Mouse (Mus musculus): ENCODE results near the gene Myo1h. TPM values are rescaled to one million over a fixed set of nuclear protein-coding genes. Genes with fewer than 3 reads are reported as not detected.
A peak's percentile ranks its signal among the peaks of the same experiment; 100 is the strongest.

Myo1h gene
- polyA plus RNA-seq, 1 experiment from 2014 or later = 4.6 TPM

- H3K27ac ChIP-seq (ENCODE audit: low read depth) = no peak overlapping the region
- no peaks in the 10 kb centered on the region for H3K4me1 ChIP-seq (replicated peaks; ENCODE audit: control insufficient read depth, insufficient read depth, low read length)
- H3K9ac ChIP-seq (ENCODE audit: low read length) = no peak overlapping the region
- 87% methylated on average over 7 of the region's 7 CpGs for WGBS
- no peak for ATAC-seq (replicated peaks; ENCODE audit: low FRiP score, low TSS enrichment, low read depth)
- no peaks in the 10 kb centered on the region for H3K27me3 ChIP-seq (replicated peaks; ENCODE audit: control insufficient read depth, insufficient read depth, low read length)
- no peak for DNase-seq (ENCODE audit: low spot score)
- no peak overlapping the region for H3K4me2 ChIP-seq (ENCODE audit: low read length)
- H3K4me3 ChIP-seq (ENCODE audit: low read depth, low read length) = no peak overlapping the region
- H3K36me3 ChIP-seq (ENCODE audit: control insufficient read depth, insufficient read depth, low read length) = no peaks in the 10 kb centered on the region
- no peaks in the 10 kb centered on the region for H3K9me3 ChIP-seq (ENCODE audit: control insufficient read depth, low read length)
Measured at GRCm38 (mm10) chr5:114343612-114344011, 54.6 kb downstream of the Myo1h start.

GRCm38 (mm10) chr5:114345538-114345937, 56.6 kb downstream of the Myo1h start:
- no peak overlapping the region for H3K4me3 ChIP-seq (ENCODE audit: low read depth, low read length)
- WGBS = 54% methylated on average over 3 of the region's 3 CpGs
- DNase-seq (ENCODE audit: low spot score) (no peak), ATAC-seq (replicated peaks; ENCODE audit: low FRiP score, low TSS enrichment, low read depth) (no peak)
- no peaks in the 10 kb centered on the region for H3K36me3 ChIP-seq (ENCODE audit: control insufficient read depth, insufficient read depth, low read length)
- H3K4me2 ChIP-seq (ENCODE audit: low read length) = no peak overlapping the region
- H3K27ac ChIP-seq (ENCODE audit: low read depth) = no peak overlapping the region
- no peaks in the 10 kb centered on the region for H3K27me3 ChIP-seq (replicated peaks; ENCODE audit: control insufficient read depth, insufficient read depth, low read length)
- no peaks in the 10 kb centered on the region for H3K9me3 ChIP-seq (ENCODE audit: control insufficient read depth, low read length)
- no peaks in the 10 kb centered on the region for H3K4me1 ChIP-seq (replicated peaks; ENCODE audit: control insufficient read depth, insufficient read depth, low read length)
- no peak overlapping the region for H3K9ac ChIP-seq (ENCODE audit: low read length)

GRCm38 (mm10) chr5:114347005-114347404, 58.0 kb downstream of the Myo1h start:
- no peak for DNase-seq (ENCODE audit: low spot score)
- no peaks in the 10 kb centered on the region for H3K4me1 ChIP-seq (replicated peaks; ENCODE audit: control insufficient read depth, insufficient read depth, low read length)
- 86% methylated on average over 10 of the region's 10 CpGs for WGBS
- no peak overlapping the region for H3K4me3 ChIP-seq (ENCODE audit: low read depth, low read length)
- no peak overlapping the region for H3K4me2 ChIP-seq (ENCODE audit: low read length)
- no peaks in the 10 kb centered on the region for H3K36me3 ChIP-seq (ENCODE audit: control insufficient read depth, insufficient read depth, low read length)
- ATAC-seq (replicated peaks; ENCODE audit: low FRiP score, low TSS enrichment, low read depth) = no peak
- H3K9ac ChIP-seq (ENCODE audit: low read length) = no peak overlapping the region
- H3K27me3 ChIP-seq (replicated peaks; ENCODE audit: control insufficient read depth, insufficient read depth, low read length) = no peaks in the 10 kb centered on the region
- H3K27ac ChIP-seq (ENCODE audit: low read depth) = no peak overlapping the region
- no peaks in the 10 kb centered on the region for H3K9me3 ChIP-seq (ENCODE audit: control insufficient read depth, low read length)

GRCm38 (mm10) chr5:114351490-114351889, 62.5 kb downstream of the Myo1h start:
- Histone ChIP-seq H3K9me3 (ENCODE audit: control insufficient read depth, low read length) (no peaks in the 10 kb centered on the region), H3K4me2 (ENCODE audit: low read length) (no peak overlapping the region), H3K9ac (ENCODE audit: low read length) (no peak overlapping the region), H3K36me3 (ENCODE audit: control insufficient read depth, insufficient read depth, low read length) (no peaks in the 10 kb centered on the region), H3K4me1 (replicated peaks; ENCODE audit: control insufficient read depth, insufficient read depth, low read length) (no peaks in the 10 kb centered on the region), H3K4me3 (ENCODE audit: low read depth, low read length) (no peak overlapping the region), H3K27me3 (replicated peaks; ENCODE audit: control insufficient read depth, insufficient read depth, low read length) (no peaks in the 10 kb centered on the region), H3K27ac (ENCODE audit: low read depth) (no peak overlapping the region)
- DNase-seq (ENCODE audit: low spot score) (no peak), ATAC-seq (replicated peaks; ENCODE audit: low FRiP score, low TSS enrichment, low read depth) (no peak)
- WGBS = 63% methylated on average over 10 of the region's 10 CpGs

GRCm38 (mm10) chr5:114356250-114356935, 67.4 kb downstream of the Myo1h start:
- no peak for DNase-seq (ENCODE audit: low spot score)
- ATAC-seq (replicated peaks; ENCODE audit: low FRiP score, low TSS enrichment, low read depth) = peak; percentile 78; the same call in 1 of the 2 replicates
- 17% methylated on average over 7 of the region's 7 CpGs for WGBS
- H3K4me1 ChIP-seq (replicated peaks; ENCODE audit: control insufficient read depth, insufficient read depth, low read length) = peaks cover 22% of the 10 kb centered on the region
- peak overlapping the region; percentile 38 for H3K4me2 ChIP-seq (ENCODE audit: low read length)
- peak overlapping the region; percentile 89 for H3K27ac ChIP-seq (ENCODE audit: low read depth)
- H3K27me3 ChIP-seq (replicated peaks; ENCODE audit: control insufficient read depth, insufficient read depth, low read length) = no peaks in the 10 kb centered on the region
- H3K9me3 ChIP-seq (ENCODE audit: control insufficient read depth, low read length) = no peaks in the 10 kb centered on the region
- 0 out of 2 replicates have a peak overlapping the region, but pooled peaks have one; percentile 3 for H3K4me3 ChIP-seq (ENCODE audit: low read depth, low read length)
- H3K9ac ChIP-seq (ENCODE audit: low read length) = 0 out of 2 replicates have a peak overlapping the region, but pooled peaks have one; percentile 8
- H3K36me3 ChIP-seq (ENCODE audit: control insufficient read depth, insufficient read depth, low read length) = peaks cover 14% of the 10 kb centered on the region; the same call in 1 of the 2 replicates

GRCm38 (mm10) chr5:114356936-114357751, 68.2 kb downstream of the Myo1h start:
- 35% methylated on average over 23 of the region's 23 CpGs for WGBS
- ATAC-seq (replicated peaks; ENCODE audit: low FRiP score, low TSS enrichment, low read depth) (peak; percentile 77), DNase-seq (ENCODE audit: low spot score) (peak; percentile 91)
- Histone ChIP-seq H3K9me3 (ENCODE audit: control insufficient read depth, low read length) (no peaks in the 10 kb centered on the region), H3K4me3 (ENCODE audit: low read depth, low read length) (0 out of 2 replicates have a peak overlapping the region, but pooled peaks have one; percentile 3), H3K4me1 (replicated peaks; ENCODE audit: control insufficient read depth, insufficient read depth, low read length) (peaks cover 22% of the 10 kb centered on the region), H3K36me3 (ENCODE audit: control insufficient read depth, insufficient read depth, low read length) (peaks cover 22% of the 10 kb centered on the region; the same call in 1 of the 2 replicates), H3K4me2 (ENCODE audit: low read length) (peak overlapping the region; percentile 38), H3K27ac (ENCODE audit: low read depth) (peak overlapping the region; percentile 89), H3K27me3 (replicated peaks; ENCODE audit: control insufficient read depth, insufficient read depth, low read length) (no peaks in the 10 kb centered on the region), H3K9ac (ENCODE audit: low read length) (0 out of 2 replicates have a peak overlapping the region, but pooled peaks have one; percentile 8)

GRCm38 (mm10) chr5:114358833-114359232, 69.9 kb downstream of the Myo1h start:
- no peak overlapping the region for H3K4me3 ChIP-seq (ENCODE audit: low read depth, low read length)
- no peaks in the 10 kb centered on the region for H3K27me3 ChIP-seq (replicated peaks; ENCODE audit: control insufficient read depth, insufficient read depth, low read length)
- DNase-seq (ENCODE audit: low spot score) (no peak), ATAC-seq (replicated peaks; ENCODE audit: low FRiP score, low TSS enrichment, low read depth) (no peak)
- H3K9ac ChIP-seq (ENCODE audit: low read length) = no peak overlapping the region
- H3K4me2 ChIP-seq (ENCODE audit: low read length) = peak overlapping the region; percentile 3; the same call in 1 of the 2 replicates
- WGBS = 66% methylated on average over 10 of the region's 10 CpGs
- H3K9me3 ChIP-seq (ENCODE audit: control insufficient read depth, low read length) = no peaks in the 10 kb centered on the region
- H3K4me1 ChIP-seq (replicated peaks; ENCODE audit: control insufficient read depth, insufficient read depth, low read length) = peaks cover 22% of the 10 kb centered on the region
- peak overlapping the region; percentile 81 for H3K27ac ChIP-seq (ENCODE audit: low read depth)
- H3K36me3 ChIP-seq (ENCODE audit: control insufficient read depth, insufficient read depth, low read length) = peaks cover 39% of the 10 kb centered on the region

GRCm38 (mm10) chr5:114359586-114359985, 70.6 kb downstream of the Myo1h start:
- Histone ChIP-seq H3K27me3 (replicated peaks; ENCODE audit: control insufficient read depth, insufficient read depth, low read length) (no peaks in the 10 kb centered on the region), H3K4me1 (replicated peaks; ENCODE audit: control insufficient read depth, insufficient read depth, low read length) (peaks cover 22% of the 10 kb centered on the region), H3K36me3 (ENCODE audit: control insufficient read depth, insufficient read depth, low read length) (peaks cover 46% of the 10 kb centered on the region), H3K9me3 (ENCODE audit: control insufficient read depth, low read length) (no peaks in the 10 kb centered on the region), H3K9ac (ENCODE audit: low read length) (0 out of 2 replicates have a peak overlapping the region, but pooled peaks have one; percentile 13), H3K27ac (ENCODE audit: low read depth) (peak overlapping the region; percentile 81), H3K4me2 (ENCODE audit: low read length) (peak overlapping the region; percentile 3; the same call in 1 of the 2 replicates), H3K4me3 (ENCODE audit: low read depth, low read length) (0 out of 2 replicates have a peak overlapping the region, but pooled peaks have one; percentile 4)
- DNase-seq (ENCODE audit: low spot score) = peak; percentile 63
- 27% methylated on average over 8 of the region's 8 CpGs for WGBS
- ATAC-seq (replicated peaks; ENCODE audit: low FRiP score, low TSS enrichment, low read depth) = peak; percentile 44; the same call in 1 of the 2 replicates
